Mouse (Mus musculus) spleen, postnatal 14 days (tissue): Measurements from ENCODE around the gene Wdr62.
A peak's percentile ranks its signal among the peaks of the same experiment; 100 is the strongest.

Experiments
- DNase-seq, 2 experiments: peaks; one replicate each; pipeline ENCODE4 v3.0.0; 2021 to 2022; ENCODE audit warnings: low spot score in 2 of 2

Wdr62 gene

GRCm38 (mm10) chr7:30306083-30306779, 26.0 kb upstream of the Wdr62 start:
- DNase-seq = no peak

- DNase-seq = no peak
These were observed 20.7 kb upstream of the Wdr62 start for GRCm38 (mm10) chr7:30300914-30301313.

- DNase-seq = no peak
These were observed 17.0 kb upstream of the Wdr62 start for GRCm38 (mm10) chr7:30297266-30297665.

- no peak for DNase-seq
These were observed 16.6 kb upstream of the Wdr62 start for GRCm38 (mm10) chr7:30296816-30297215.

- DNase-seq = no peak
These were observed 14.9 kb upstream of the Wdr62 start for GRCm38 (mm10) chr7:30295103-30295502.

- DNase-seq = no peak
These were observed 14.1 kb upstream of the Wdr62 start for GRCm38 (mm10) chr7:30294296-30294695.

GRCm38 (mm10) chr7:30293795-30294194, 13.6 kb upstream of the Wdr62 start:
- DNase-seq = no peak

- DNase-seq = no peak
These were observed 11.3 kb upstream of the Wdr62 start, which contains the start of gene Clip3 for GRCm38 (mm10) chr7:30291215-30292131. Gene Clip3 (plus strand): TSS chr7:30291728.

- no peak for DNase-seq
These were observed 9.6 kb upstream of the Wdr62 start for GRCm38 (mm10) chr7:30289714-30290399.

GRCm38 (mm10) chr7:30289071-30289713, 9.0 kb upstream of the Wdr62 start:
- no peak for DNase-seq

GRCm38 (mm10) chr7:30288046-30288445, 7.8 kb upstream of the Wdr62 start:
- DNase-seq = no peak

GRCm38 (mm10) chr7:30286701-30287410, 6.6 kb upstream of the Wdr62 start:
- no peak for DNase-seq

- no peak for DNase-seq
These were observed 2.5 kb upstream of the Wdr62 start for GRCm38 (mm10) chr7:30282740-30283139.

- no peak for DNase-seq
These were observed 1.3 kb upstream of the Wdr62 start for GRCm38 (mm10) chr7:30281522-30281921.

- DNase-seq = peak; percentile 48 to 58
These were observed 485 bp upstream of the Wdr62 start for GRCm38 (mm10) chr7:30280670-30281138.

GRCm38 (mm10) chr7:30279536-30279935, 683 bp downstream of the Wdr62 start:
- DNase-seq = no peak

GRCm38 (mm10) chr7:30278911-30279310, 1.3 kb downstream of the Wdr62 start:
- no peak for DNase-seq

- no peak for DNase-seq
These were observed 5.8 kb downstream of the Wdr62 start for GRCm38 (mm10) chr7:30274383-30274782.

GRCm38 (mm10) chr7:30269641-30270040, 10.6 kb downstream of the Wdr62 start:
- no peak for DNase-seq

- no peak for DNase-seq
These were observed 13.4 kb downstream of the Wdr62 start for GRCm38 (mm10) chr7:30266780-30267179.

GRCm38 (mm10) chr7:30265935-30266334, 14.3 kb downstream of the Wdr62 start:
- DNase-seq = no peak
